Mouse (Mus musculus) heart, embryonic 12.5 days (tissue): ENCODE results near the gene Cmtr2. TPM values are rescaled to one million over a fixed set of nuclear protein-coding genes. Genes with fewer than 3 reads are reported as not detected.

Experiments used
- ATAC-seq: fragments of 200-750 bp; cut with Nextera tagmentation; 2 replicates; pipeline ENCODE4 v1.8.0; 2017; ENCODE audit warnings: moderate TSS enrichment, moderate library complexity; ENCODE audit not compliant: insufficient number of reproducible peaks, low FRiP score
- H3K27ac ChIP-seq: fragments of 300-500 bp; sonication (generic); 2 replicates; pipeline ENCODE4 v1.5.1; 2016; ENCODE audit warnings: mild to moderate bottlenecking, moderate library complexity; ENCODE audit not compliant: poor library complexity, severe bottlenecking
- H3K27me3 ChIP-seq: fragments of 300-500 bp; sonication (generic); replicated peaks from 2 replicates; pipeline ENCODE4 v1.6.1; 2016; ENCODE audit warnings: mild to moderate bottlenecking, moderate library complexity
- H3K36me3 ChIP-seq: fragments of 300-500 bp; sonication (generic); 2 replicates; pipeline ENCODE4 v1.6.1; 2016; ENCODE audit warnings: mild to moderate bottlenecking, moderate library complexity
- H3K4me1 ChIP-seq: fragments of 300-500 bp; sonication (generic); replicated peaks from 2 replicates; pipeline ENCODE4 v1.6.1; 2016; ENCODE audit warnings: mild to moderate bottlenecking
- H3K4me2 ChIP-seq: fragments of 300-500 bp; sonication (generic); 2 replicates; pipeline ENCODE4 v1.6.1; 2016; ENCODE audit warnings: mild to moderate bottlenecking, moderate library complexity
- H3K4me3 ChIP-seq: fragments of 300-500 bp; sonication (generic); 2 replicates; pipeline ENCODE4 v1.5.1; 2016; ENCODE audit warnings: mild to moderate bottlenecking
- H3K9ac ChIP-seq: fragments of 300-500 bp; sonication (generic); 2 replicates; pipeline ENCODE4 v1.6.1; 2016; ENCODE audit warnings: mild to moderate bottlenecking, moderate library complexity
- H3K9me3 ChIP-seq: fragments of 300-500 bp; sonication (generic); replicated peaks from 2 replicates; pipeline ENCODE4 v1.6.1; 2016; ENCODE audit warnings: mild to moderate bottlenecking, moderate library complexity
- WGBS: fragments of 180-500 bp; shearing (Covaris S2); methylation state at CpG from one replicate; pipeline ENCODE4 v1.1.7; 2016; 5-methylcytosine and 5-hydroxymethylcytosine counted together
- polyA plus RNA-seq: library from polyadenylated mRNA; unstranded; fragments of >200 nt; fragmentation: Nextera tagmentation; extraction: Ambion mirVana; gene quantifications from 2 replicates; pipeline ENCODE4 v1.2.1, GENCODE M21; 2016

Cmtr2 gene
- 6.4 and 6.7 TPM in 2 replicates for polyA plus RNA-seq

- Histone ChIP-seq H3K27me3 (no peaks in the 10 kb centered on the region), H3K27ac (no peak within 1 kb of the TSS), H3K4me2 (no peak within 1 kb of the TSS), H3K4me1 (peaks cover 5% of the 10 kb centered on the region), H3K36me3 (no peaks in the 10 kb centered on the region), H3K4me3 (no peak within 1 kb of the TSS), H3K9me3 (no peaks in the 10 kb centered on the region), H3K9ac (no peak within 1 kb of the TSS)
- 76% methylated on average over 7 of the region's 7 CpGs for WGBS
- no peak for ATAC-seq
Measured at GRCm38 (mm10) chr8:110215365-110215764, at the start of gene Cmtr2. Cmtr2 (plus strand) TSS chr8:110215665.

GRCm38 (mm10) chr8:110166270-110166669 lies 49.2 kb upstream of the Cmtr2 start:
- WGBS: 70% methylated on average over 8 of the region's 8 CpGs
- no peak overlapping the region for H3K9ac ChIP-seq
- H3K4me2 ChIP-seq: no peak overlapping the region
- H3K27ac ChIP-seq: no peak overlapping the region
- H3K27me3 ChIP-seq: peaks cover 61% of the 10 kb centered on the region
- no peaks in the 10 kb centered on the region for H3K4me1 ChIP-seq
- no peak for ATAC-seq
- no peaks in the 10 kb centered on the region for H3K36me3 ChIP-seq
- H3K4me3 ChIP-seq: no peak overlapping the region
- H3K9me3 ChIP-seq: no peaks in the 10 kb centered on the region

GRCm38 (mm10) chr8:110168046-110168445 lies 47.4 kb upstream of the Cmtr2 start, which contains the start of gene Calb2:
Calb2 (minus strand) TSS chr8:110168210.
- ATAC-seq: peak; percentile 60; the same call in 1 of the 2 replicates
- WGBS: 2% methylated on average over 33 of the region's 33 CpGs
- H3K9ac ChIP-seq: no peak within 1 kb of the TSS
- peaks cover 55% of the 10 kb centered on the region for H3K27me3 ChIP-seq
- H3K9me3 ChIP-seq: no peaks in the 10 kb centered on the region
- H3K4me3 ChIP-seq: no peak within 1 kb of the TSS
- no peak within 1 kb of the TSS for H3K27ac ChIP-seq
- H3K36me3 ChIP-seq: no peaks in the 10 kb centered on the region
- peak within 1 kb of the TSS; percentile 46; the same call in 1 of the 2 replicates for H3K4me2 ChIP-seq
- no peaks in the 10 kb centered on the region for H3K4me1 ChIP-seq

GRCm38 (mm10) chr8:110172161-110172560 lies 43.3 kb upstream of the Cmtr2 start:
- Histone ChIP-seq H3K4me1 (peaks cover 2% of the 10 kb centered on the region), H3K36me3 (no peaks in the 10 kb centered on the region), H3K4me3 (no peak overlapping the region), H3K27me3 (peaks cover 52% of the 10 kb centered on the region), H3K9ac (no peak overlapping the region), H3K9me3 (no peaks in the 10 kb centered on the region), H3K27ac (no peak overlapping the region), H3K4me2 (no peak overlapping the region)
- no peak for ATAC-seq
- WGBS: 57% methylated on average over 6 of the region's 6 CpGs

GRCm38 (mm10) chr8:110174826-110175225 lies 40.6 kb upstream of the Cmtr2 start:
- 80% methylated on average over 4 of the region's 4 CpGs for WGBS
- peaks cover 43% of the 10 kb centered on the region for H3K27me3 ChIP-seq
- no peak overlapping the region for H3K4me2 ChIP-seq
- H3K9me3 ChIP-seq: no peaks in the 10 kb centered on the region
- ATAC-seq: no peak
- peaks cover 10% of the 10 kb centered on the region for H3K4me1 ChIP-seq
- H3K9ac ChIP-seq: no peak overlapping the region
- H3K36me3 ChIP-seq: no peaks in the 10 kb centered on the region
- no peak overlapping the region for H3K4me3 ChIP-seq
- no peak overlapping the region for H3K27ac ChIP-seq

GRCm38 (mm10) chr8:110177359-110178155 lies 37.9 kb upstream of the Cmtr2 start:
- Histone ChIP-seq H3K4me1 (peaks cover 10% of the 10 kb centered on the region), H3K9ac (no peak overlapping the region), H3K4me3 (no peak overlapping the region), H3K36me3 (no peaks in the 10 kb centered on the region), H3K27me3 (peaks cover 33% of the 10 kb centered on the region), H3K9me3 (no peaks in the 10 kb centered on the region), H3K4me2 (peak overlapping the region; percentile 45), H3K27ac (no peak overlapping the region)
- peak; percentile 29; the same call in 1 of the 2 replicates for ATAC-seq
- WGBS: 10% methylated on average over 22 of the region's 22 CpGs

- Histone ChIP-seq H3K4me1 (peaks cover 8% of the 10 kb centered on the region; the same call in 1 of the 2 replicates), H3K27ac (no peak overlapping the region), H3K4me3 (no peak overlapping the region), H3K4me2 (no peak overlapping the region), H3K36me3 (no peaks in the 10 kb centered on the region), H3K27me3 (peaks cover 20% of the 10 kb centered on the region), H3K9me3 (no peaks in the 10 kb centered on the region), H3K9ac (no peak overlapping the region)
- no peak for ATAC-seq
- 76% methylated on average over 11 of the region's 11 CpGs for WGBS
Measured at GRCm38 (mm10) chr8:110182735-110183367, 32.6 kb upstream of the Cmtr2 start.

- Histone ChIP-seq H3K36me3 (no peaks in the 10 kb centered on the region), H3K4me3 (no peak overlapping the region), H3K27me3 (peaks cover 20% of the 10 kb centered on the region), H3K9ac (no peak overlapping the region), H3K27ac (no peak overlapping the region), H3K4me2 (peak overlapping the region; percentile 9; the same call in 1 of the 2 replicates), H3K9me3 (no peaks in the 10 kb centered on the region), H3K4me1 (peaks cover 6% of the 10 kb centered on the region; the same call in 1 of the 2 replicates)
- no peak for ATAC-seq
- WGBS: 28% methylated on average over 11 of the region's 11 CpGs
Measured at GRCm38 (mm10) chr8:110183748-110184147, 31.7 kb upstream of the Cmtr2 start.

GRCm38 (mm10) chr8:110185538-110185937 lies 29.9 kb upstream of the Cmtr2 start:
- no peak overlapping the region for H3K9ac ChIP-seq
- H3K4me2 ChIP-seq: no peak overlapping the region
- no peaks in the 10 kb centered on the region for H3K36me3 ChIP-seq
- peaks cover 20% of the 10 kb centered on the region for H3K27me3 ChIP-seq
- no peak for ATAC-seq
- 82% methylated on average over 4 of the region's 4 CpGs for WGBS
- peaks cover 6% of the 10 kb centered on the region; the same call in 1 of the 2 replicates for H3K4me1 ChIP-seq
- H3K4me3 ChIP-seq: no peak overlapping the region
- no peaks in the 10 kb centered on the region for H3K9me3 ChIP-seq
- H3K27ac ChIP-seq: no peak overlapping the region

GRCm38 (mm10) chr8:110188961-110189750 lies 26.3 kb upstream of the Cmtr2 start:
- Histone ChIP-seq H3K4me3 (no peak overlapping the region), H3K9ac (no peak overlapping the region), H3K36me3 (no peaks in the 10 kb centered on the region), H3K4me2 (no peak overlapping the region), H3K4me1 (no peaks in the 10 kb centered on the region), H3K9me3 (no peaks in the 10 kb centered on the region), H3K27me3 (peaks cover 16% of the 10 kb centered on the region), H3K27ac (no peak overlapping the region)
- 15% methylated on average over 8 of the region's 8 CpGs for WGBS
- no peak for ATAC-seq

GRCm38 (mm10) chr8:110196678-110197077 lies 18.8 kb upstream of the Cmtr2 start:
- H3K4me2 ChIP-seq: no peak overlapping the region
- no peaks in the 10 kb centered on the region for H3K9me3 ChIP-seq
- H3K36me3 ChIP-seq: no peaks in the 10 kb centered on the region
- under 1% methylated on average over 5 of the region's 5 CpGs for WGBS
- no peaks in the 10 kb centered on the region for H3K27me3 ChIP-seq
- H3K4me3 ChIP-seq: no peak overlapping the region
- H3K9ac ChIP-seq: no peak overlapping the region
- no peak overlapping the region for H3K27ac ChIP-seq
- ATAC-seq: no peak
- no peaks in the 10 kb centered on the region for H3K4me1 ChIP-seq
